Mouse (Mus musculus) Patski (cell line): Measurements from ENCODE around the gene Emx1. TPM values are rescaled to one million over a fixed set of nuclear protein-coding genes. Genes with fewer than 3 reads are reported as not detected.
"Not testable (repeated sequence)": the region's sequence is repeated elsewhere in the genome, so short reads cannot be mapped to it uniquely, and the experiment has no call there.

Source experiments
- ATAC-seq: fragments of 100-300 bp; one replicate; pipeline ENCODE4 v1.8.0; 2021
- CTCF ChIA-PET: fragments of 350-600 bp; sonication (Branson Sonifier 250); formaldehyde crosslinking; loops from one replicate; lab custom pipeline; 2022; ENCODE audit warnings: inconsistent platforms; lab: Charles Lee
- POLR2A ChIA-PET: fragments of 350-600 bp; sonication (Branson Sonifier 250); formaldehyde crosslinking; loops from one replicate; lab custom pipeline; 2022; ENCODE audit warnings: antibody characterized with exemption, inconsistent platforms; lab: Charles Lee
- DNase-seq: peaks from one replicate; pipeline ENCODE4 v3.0.0-alpha.2; 2011; ENCODE audit warnings: low read depth, low spot score
- H3K27me3 ChIP-seq: fragments of 371-371 bp; one replicate; pipeline ENCODE4 v1.5.1; 2021
- CTCF ChIP-seq: fragments of 100-300 bp; IDR thresholded peaks from one replicate; pipeline ENCODE4 v1.5.1; 2021
- in situ Hi-C: fragments of 300-500 bp; cut with MboI; formaldehyde crosslinking; loops from 3 replicates; pipeline ENCODE4 v1.11.1; 2018; ENCODE audit warnings: low pct_unique_long_range_greater_than_20kb, mixed read lengths
- polyA plus RNA-seq: library from polyadenylated mRNA; unstranded; gene quantifications from one replicate; pipeline ENCODE4 v1.2.3, GENCODE M21; 2021

Emx1 gene
- not detected for polyA plus RNA-seq

GRCm38 (mm10) chr6:85187340-85188211 lies at the start of gene Emx1:
Gene Emx1 (plus strand): TSS chr6:85187438.
- POLR2A ChIA-PET: no interaction called here
- no peak for ATAC-seq
- no peak for TF ChIP-seq CTCF
- DNase-seq: no peak
- peaks cover 75% of the 10 kb centered on the region for H3K27me3 ChIP-seq
- CTCF ChIA-PET: no interaction called here
- in situ Hi-C loops: no loop called here

GRCm38 (mm10) chr6:85139534-85139933 lies 47.7 kb upstream of the Emx1 start:
- DNase-seq (no peak), ATAC-seq (no peak)
- ChIA-PET CTCF (interaction anchor here (0.7 kb wide), 1 partner anchor 15 kb away, joined by 3 read pairs; no protein-coding TSS in a partner anchor), POLR2A (no interaction called here)
- in situ Hi-C loops: no loop called here
- TF ChIP-seq CTCF: peak; percentile 41
- H3K27me3 ChIP-seq: no peaks in the 10 kb centered on the region

GRCm38 (mm10) chr6:85141013-85141412 lies 46.2 kb upstream of the Emx1 start:
- in situ Hi-C loops, CTCF ChIA-PET, H3K27me3 ChIP-seq, ATAC-seq, POLR2A ChIA-PET, DNase-seq: not testable (repeated sequence)
- peak; percentile 52 for TF ChIP-seq CTCF

GRCm38 (mm10) chr6:85144466-85144865 lies 42.8 kb upstream of the Emx1 start:
- no peak for ATAC-seq
- CTCF ChIA-PET: no interaction called here
- no peak for TF ChIP-seq CTCF
- POLR2A ChIA-PET: no interaction called here
- no peak for DNase-seq
- in situ Hi-C loops: no loop called here
- H3K27me3 ChIP-seq: peaks cover 9% of the 10 kb centered on the region

- in situ Hi-C loops: no loop called here
- POLR2A ChIA-PET: no interaction called here
- ATAC-seq (no peak), DNase-seq (no peak)
- no peak for TF ChIP-seq CTCF
- CTCF ChIA-PET: no interaction called here
- H3K27me3 ChIP-seq: peaks cover 17% of the 10 kb centered on the region
Observed at GRCm38 (mm10) chr6:85147636-85148035, 39.6 kb upstream of the Emx1 start.

GRCm38 (mm10) chr6:85150386-85150785 lies 36.9 kb upstream of the Emx1 start:
- POLR2A ChIA-PET: no interaction called here
- ATAC-seq: no peak
- TF ChIP-seq CTCF: no peak
- DNase-seq: no peak
- CTCF ChIA-PET: interaction anchor here (1.6 kb wide), 1 partner anchor 13 kb away, joined by 6 read pairs; the partner anchor contains the start of gene Spr
- peaks cover 17% of the 10 kb centered on the region for H3K27me3 ChIP-seq
- in situ Hi-C loops: no loop called here

- ATAC-seq (peak; percentile 45), DNase-seq (no peak)
- in situ Hi-C loops: no loop called here
- ChIA-PET CTCF (interaction anchor here (0.7 to 3.8 kb wide), 8 partner anchors 15 to 256 kb away, joined by 3 to 16 read pairs (median 4); partner anchors contain the start of gene Spr), POLR2A (no interaction called here)
- TF ChIP-seq CTCF: peak; percentile 87
- peaks cover 8% of the 10 kb centered on the region for H3K27me3 ChIP-seq
Observed at GRCm38 (mm10) chr6:85153970-85154540, 33.2 kb upstream of the Emx1 start.

- CTCF ChIA-PET: interaction anchor here (0.9 to 3.8 kb wide), 5 partner anchors 18 to 255 kb away, joined by 3 to 16 read pairs (median 4); partner anchors contain the start of gene Spr
Observed at GRCm38 (mm10) chr6:85154861-85155528, 32.2 kb upstream of the Emx1 start.

GRCm38 (mm10) chr6:85156551-85156950 lies 30.7 kb upstream of the Emx1 start:
- H3K27me3 ChIP-seq, ATAC-seq, in situ Hi-C loops, DNase-seq, POLR2A ChIA-PET: not testable (repeated sequence)
- CTCF ChIA-PET: interaction anchor here (3.8 kb wide), 1 partner anchor 254 kb away, joined by 16 read pairs; no protein-coding TSS in a partner anchor

More at GRCm38 (mm10) chr6:85154861-85155528, 32.2 kb upstream of the Emx1 start:
- peaks cover 8% of the 10 kb centered on the region for H3K27me3 ChIP-seq
- ATAC-seq (no peak), DNase-seq (no peak)
- POLR2A ChIA-PET: no interaction called here
- TF ChIP-seq CTCF: no peak
- in situ Hi-C loops: no loop called here

- POLR2A ChIA-PET, H3K27me3 ChIP-seq, DNase-seq, in situ Hi-C loops, ATAC-seq: not testable (repeated sequence)
- CTCF ChIA-PET: interaction anchor here (0.6 to 1.5 kb wide), 7 partner anchors 81 to 271 kb away, joined by 3 read pairs; no protein-coding TSS in a partner anchor
- peak; percentile 45 for TF ChIP-seq CTCF
Observed at GRCm38 (mm10) chr6:85158040-85158804, 29.0 kb upstream of the Emx1 start.
